Mouse (Mus musculus) embryonic facial prominence, embryonic 11.5 days (tissue): ENCODE measurements around the gene Vps54. TPM values are rescaled to one million over a fixed set of nuclear protein-coding genes. Genes with fewer than 3 reads are reported as not detected.

ENCODE experiments used
- microRNA counts: library from miRNA; unstranded; fragments of <30 nt; microRNA quantifications from one replicate; lab custom pipeline; 2016
- microRNA-seq: library from miRNA; unstranded; fragments of <30 nt; microRNA quantifications from one replicate; pipeline ENCODE4, GENCODE M21; 2016; ENCODE audit warnings: borderline number of aligned reads
- polyA plus RNA-seq: library from polyadenylated mRNA; unstranded; fragments of >200 nt; fragmentation: Nextera tagmentation; extraction: Ambion mirVana; gene quantifications from 2 replicates; pipeline ENCODE4 v1.2.1, GENCODE M21; 2014

Vps54 gene
- polyA plus RNA-seq, 1 experiment from 2014 or later = 19.5 TPM

MicroRNAs within 50 kb of the gene (microRNA counts, 519-probe panel; counts per million panel counts)
- not detected for microRNA mmu-miR-1933-3p (lab: Ali Mortazavi, UCI)
- not detected for microRNA mmu-miR-1933-5p (lab: Ali Mortazavi, UCI)

Small RNA genes lying within 50 kb of the gene (microRNA-seq; reads per million reads assigned to microRNA genes)
- 1.9 reads per million for gene Mir1933

Other genes starting within 250 kb of the Vps54 start
- gene Peli1, start 148.0 kb upstream of the Vps54 start, polyA plus RNA-seq = 81.2 and 86.9 TPM in 2 replicates
- 70.6 and 76.1 TPM in 2 replicates for gene Ugp2, start 131.9 kb downstream of the Vps54 start, polyA plus RNA-seq